Mouse (Mus musculus) MEL (cell line): Measurements from ENCODE around the gene Gmpr. TPM values are rescaled to one million over a fixed set of nuclear protein-coding genes. Genes with fewer than 3 reads are reported as not detected.

Experiments used
- DNase-seq: peaks from one replicate; pipeline ENCODE4 v3.0.0; 2011; ENCODE audit warnings: low read depth, low spot score
- H3K27ac ChIP-seq: 2 replicates; pipeline ENCODE4 v1.5.1; 2012; ENCODE audit warnings: low read depth, mild to moderate bottlenecking, control low read depth, low read length, moderate library complexity; ENCODE audit not compliant: control insufficient read depth
- H3K27me3 ChIP-seq, 2 experiments: fragments of 150-350 bp in 1 of 2; sonication (generic) in 1 of 2; 2 replicates each; pipeline ENCODE4 v1.6.1; 2012; ENCODE audit warnings: low read length in 2 of 2, mild to moderate bottlenecking in 2 of 2, improper control_type of control experiment in 1 of 2, moderate library complexity in 1 of 2; ENCODE audit not compliant: insufficient read depth in 2 of 2, control insufficient read depth in 1 of 2
- H3K36me3 ChIP-seq, 2 experiments: 2 replicates each; pipeline ENCODE4 v1.6.1; 2012 to 2014; ENCODE audit warnings: low read length in 2 of 2, improper control_type of control experiment in 1 of 2, inconsistent platforms in 1 of 2, mild to moderate bottlenecking in 1 of 2; ENCODE audit not compliant: insufficient read depth in 2 of 2, control insufficient read depth in 1 of 2
- H3K4me1 ChIP-seq, 2 experiments: fragments of 150-350 bp in 1 of 2; sonication (generic) in 1 of 2; 2 replicates each; pipeline ENCODE4 v1.6.1; 2012; ENCODE audit warnings: low read length in 2 of 2, improper control_type of control experiment in 1 of 2, mild to moderate bottlenecking in 1 of 2; ENCODE audit not compliant: insufficient read depth in 2 of 2, control insufficient read depth in 1 of 2
- H3K4me3 ChIP-seq, 2 experiments: fragments of 150-350 bp in 1 of 2; sonication (generic) in 1 of 2; 2 replicates each; pipeline ENCODE4 v1.5.1; 2012; ENCODE audit warnings: low read depth in 2 of 2, low read length in 2 of 2, mild to moderate bottlenecking in 2 of 2, moderate library complexity in 2 of 2, control low read depth in 1 of 2, improper control_type of control experiment in 1 of 2; ENCODE audit not compliant: control insufficient read depth in 1 of 2, insufficient read depth in 1 of 2
- H3K79me2 ChIP-seq: 2 replicates; pipeline ENCODE4 v1.6.1; 2012; ENCODE audit warnings: mild to moderate bottlenecking, low read length, moderate library complexity; ENCODE audit not compliant: control insufficient read depth, poor library complexity, insufficient read depth
- H3K9ac ChIP-seq: 2 replicates; pipeline ENCODE4 v1.6.1; 2012; ENCODE audit warnings: low read depth, mild to moderate bottlenecking, control low read depth, low read length, moderate library complexity; ENCODE audit not compliant: control insufficient read depth, poor library complexity, severe bottlenecking
- H3K9me3 ChIP-seq: fragments of 150-350 bp; sonication (generic); replicated peaks from 2 replicates; pipeline ENCODE4 v1.6.1; 2012; ENCODE audit warnings: mild to moderate bottlenecking, low read length, improper control_type of control experiment, moderate library complexity; ENCODE audit not compliant: insufficient read depth
- CHD1 ChIP-seq: IDR thresholded peaks from 2 replicates; pipeline ENCODE4 v1.6.1; 2012; ENCODE audit warnings: low read depth, mild to moderate bottlenecking, inconsistent platforms, low read length, improper control_type of control experiment
- CHD2 ChIP-seq: IDR thresholded peaks from 2 replicates; pipeline ENCODE4 v1.6.1; 2011; ENCODE audit warnings: low read length, improper control_type of control experiment
- E2F4 ChIP-seq: IDR thresholded peaks from 2 replicates; pipeline ENCODE4 v1.6.1; 2011; ENCODE audit warnings: low read depth, low read length, improper control_type of control experiment, borderline replicate concordance
- ETS1 ChIP-seq: IDR thresholded peaks from 2 replicates; pipeline ENCODE4 v1.6.1; 2012; ENCODE audit warnings: low read depth, mild to moderate bottlenecking, inconsistent platforms, low read length, improper control_type of control experiment, moderate library complexity
- HCFC1 ChIP-seq: IDR thresholded peaks from 2 replicates; pipeline ENCODE4 v1.6.1; 2012; ENCODE audit warnings: low read depth, mild to moderate bottlenecking, inconsistent platforms, low read length, improper control_type of control experiment, moderate library complexity
- KAT2A ChIP-seq: conservative IDR thresholded peaks from 2 replicates; pipeline ENCODE4 v1.6.1; 2012; ENCODE audit warnings: low read depth, low read length, improper control_type of control experiment, inconsistent platforms
- MAFK ChIP-seq: IDR thresholded peaks from 2 replicates; pipeline ENCODE4 v1.6.1; 2011; ENCODE audit warnings: low read depth, mild to moderate bottlenecking, low read length, improper control_type of control experiment, borderline replicate concordance
- MAX ChIP-seq: IDR thresholded peaks from 2 replicates; pipeline ENCODE4 v1.6.1; 2011; ENCODE audit warnings: low read length, improper control_type of control experiment
- MXI1 ChIP-seq: IDR thresholded peaks from 2 replicates; pipeline ENCODE4 v1.6.1; 2011; ENCODE audit warnings: mild to moderate bottlenecking, low read depth, low read length, improper control_type of control experiment
- MYB ChIP-seq: IDR thresholded peaks from 2 replicates; pipeline ENCODE4 v1.6.1; 2011; ENCODE audit warnings: mild to moderate bottlenecking, low read depth, low read length, improper control_type of control experiment
- MYC ChIP-seq: IDR thresholded peaks from 2 replicates; pipeline ENCODE4 v1.6.1; 2011; ENCODE audit warnings: low read depth, mild to moderate bottlenecking, low read length, improper control_type of control experiment, moderate library complexity
- NRF1 ChIP-seq: IDR thresholded peaks from 2 replicates; pipeline ENCODE4 v1.6.1; 2014; ENCODE audit warnings: low read depth, mild to moderate bottlenecking, inconsistent platforms, low read length, improper control_type of control experiment, moderate library complexity; ENCODE audit not compliant: poor library complexity, insufficient read depth, severe bottlenecking
- POLR2A ChIP-seq, 2 experiments: IDR thresholded peaks; 2 replicates each; pipeline ENCODE4 v1.6.1; 2011 to 2012; ENCODE audit warnings: low read length in 2 of 2, mild to moderate bottlenecking in 2 of 2, control low read depth in 1 of 2, improper control_type of control experiment in 1 of 2, low read depth in 1 of 2, moderate library complexity in 1 of 2; ENCODE audit not compliant: control insufficient read depth in 1 of 2, insufficient read depth in 1 of 2, poor library complexity in 1 of 2
- POLR2AphosphoS2 ChIP-seq: IDR thresholded peaks from 2 replicates; pipeline ENCODE4 v1.6.1; 2011; ENCODE audit warnings: low read length, improper control_type of control experiment
- RAD21 ChIP-seq: IDR thresholded peaks from 2 replicates; pipeline ENCODE4 v1.6.1; 2011; ENCODE audit warnings: mild to moderate bottlenecking, low read depth, low read length, improper control_type of control experiment
- RCOR1 ChIP-seq: IDR thresholded peaks from 2 replicates; pipeline ENCODE4 v1.6.1; 2012; ENCODE audit warnings: low read depth, mild to moderate bottlenecking, inconsistent platforms, low read length, improper control_type of control experiment
- SMC3 ChIP-seq: IDR thresholded peaks from 2 replicates; pipeline ENCODE4 v1.6.1; 2011; ENCODE audit warnings: low read depth, low read length, improper control_type of control experiment
- TAL1 ChIP-seq: IDR thresholded peaks from 2 replicates; pipeline ENCODE4 v1.6.1; 2012; ENCODE audit warnings: mild to moderate bottlenecking, inconsistent platforms, low read length, moderate library complexity, mixed read lengths
- TBP ChIP-seq: IDR thresholded peaks from 2 replicates; pipeline ENCODE4 v1.8.0; 2011; ENCODE audit warnings: low read depth, low read length, improper control_type of control experiment
- TCF12 ChIP-seq: IDR thresholded peaks from 2 replicates; pipeline ENCODE4 v1.6.1; 2014; ENCODE audit warnings: low read depth, mild to moderate bottlenecking, inconsistent platforms, low read length, improper control_type of control experiment, moderate library complexity
- UBTF ChIP-seq: IDR thresholded peaks from 2 replicates; pipeline ENCODE4 v1.6.1; 2012; ENCODE audit warnings: low read depth, mild to moderate bottlenecking, inconsistent platforms, low read length, improper control_type of control experiment, moderate library complexity, borderline replicate concordance; ENCODE audit not compliant: insufficient read depth
- USF1 ChIP-seq: IDR thresholded peaks from 2 replicates; pipeline ENCODE4 v1.6.1; 2014; ENCODE audit warnings: low read depth, mild to moderate bottlenecking, inconsistent platforms, low read length, improper control_type of control experiment, moderate library complexity
- USF2 ChIP-seq, 2 experiments: IDR thresholded peaks; 2 replicates each; pipeline ENCODE4 v1.6.1; 2011 to 2012; ENCODE audit warnings: improper control_type of control experiment in 2 of 2, low read length in 2 of 2, borderline replicate concordance in 1 of 2, inconsistent platforms in 1 of 2, low read depth in 1 of 2, mild to moderate bottlenecking in 1 of 2; ENCODE audit not compliant: insufficient read depth in 1 of 2
- ZC3H11A ChIP-seq: IDR thresholded peaks from 2 replicates; pipeline ENCODE4 v1.6.1; 2012; ENCODE audit warnings: low read depth, mild to moderate bottlenecking, inconsistent platforms, low read length, improper control_type of control experiment
- ZKSCAN1 ChIP-seq: IDR thresholded peaks from 2 replicates; pipeline ENCODE4 v1.6.1; 2012; ENCODE audit warnings: low read depth, mild to moderate bottlenecking, inconsistent platforms, low read length, improper control_type of control experiment, moderate library complexity
- ZNF384 ChIP-seq: IDR thresholded peaks from 2 replicates; pipeline ENCODE4 v1.6.1; 2012; ENCODE audit warnings: low read depth, mild to moderate bottlenecking, inconsistent platforms, low read length, improper control_type of control experiment
- polyA plus RNA-seq, 2 experiments: library from polyadenylated mRNA; stranded (reverse) in 1 of 2; unstranded in 1 of 2; fragments of >175 nt in 1 of 2; fragments of >200 nt in 1 of 2; gene quantifications; 2 replicates each; pipeline versions ENCODE4 v1.2.1 to v1.2.4; 2012; ENCODE audit warnings: low replicate concordance in 2 of 2, low read depth in 1 of 2; ENCODE audit not compliant: insufficient read length in 2 of 2, insufficient read depth in 1 of 2, missing spikeins in 1 of 2
- total RNA-seq: library from RNA; depleted of rRNA; stranded (reverse); fragments of 300-350 nt; gene quantifications from 2 replicates; pipeline ENCODE4 v1.2.3, GENCODE M21; 2012

Gene Gmpr
- total and polyA plus RNA-seq, 3 experiments: 64.2 to 130 TPM; not detected in 1

DNA sequence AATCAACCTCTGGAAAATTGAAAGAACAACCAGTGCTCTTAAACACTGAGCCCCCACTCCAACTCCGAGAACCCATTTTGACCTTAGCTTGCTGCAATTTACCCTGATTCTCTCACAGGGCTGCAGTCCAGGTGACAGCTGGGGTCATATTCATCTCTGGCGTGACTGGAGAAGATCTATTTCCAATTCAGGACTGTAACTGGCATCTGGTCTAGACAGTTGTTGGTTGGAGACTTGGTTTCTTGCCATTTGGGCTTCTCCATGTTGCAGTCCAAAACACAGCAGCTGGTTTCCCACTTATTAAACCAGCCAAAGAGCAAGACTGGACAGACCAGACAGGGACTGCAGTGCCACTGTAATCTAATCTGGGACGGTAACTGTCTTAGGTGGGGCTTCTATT, 47.1 kb upstream of the Gmpr start:
- Histone ChIP-seq H3K27me3 (no peaks in the 10 kb centered on the region), H3K36me3 (peaks cover 0 to 5% of the 10 kb centered on the region in 2 experiments; a peak in 2 of 4 replicates), H3K9me3 (no peaks in the 10 kb centered on the region), H3K4me3 (no peak overlapping the region), H3K79me2 (no peaks in the 10 kb centered on the region), H3K9ac (no peak overlapping the region), H3K4me1 (peaks cover 0 to 8% of the 10 kb centered on the region in 2 experiments; a peak in 3 of 4 replicates), H3K27ac (no peak overlapping the region)
- TF ChIP-seq HCFC1: no peak
- no peak for TF ChIP-seq TCF12
- no peak for TF ChIP-seq CHD2
- TF ChIP-seq ZC3H11A: no peak
- no peak for TF ChIP-seq USF1
- TF ChIP-seq MAFK: no peak
- no peak for TF ChIP-seq MYC
- TF ChIP-seq UBTF: no peak
- TF ChIP-seq ZKSCAN1: no peak
- no peak for TF ChIP-seq POLR2AphosphoS2
- no peak for TF ChIP-seq E2F4
- no peak for TF ChIP-seq CHD1
- TF ChIP-seq TAL1: no peak
- no peak for TF ChIP-seq MXI1
- TF ChIP-seq KAT2A: no peak
- TF ChIP-seq SMC3: no peak
- TF ChIP-seq MAX: no peak
- no peak for DNase-seq

DNA sequence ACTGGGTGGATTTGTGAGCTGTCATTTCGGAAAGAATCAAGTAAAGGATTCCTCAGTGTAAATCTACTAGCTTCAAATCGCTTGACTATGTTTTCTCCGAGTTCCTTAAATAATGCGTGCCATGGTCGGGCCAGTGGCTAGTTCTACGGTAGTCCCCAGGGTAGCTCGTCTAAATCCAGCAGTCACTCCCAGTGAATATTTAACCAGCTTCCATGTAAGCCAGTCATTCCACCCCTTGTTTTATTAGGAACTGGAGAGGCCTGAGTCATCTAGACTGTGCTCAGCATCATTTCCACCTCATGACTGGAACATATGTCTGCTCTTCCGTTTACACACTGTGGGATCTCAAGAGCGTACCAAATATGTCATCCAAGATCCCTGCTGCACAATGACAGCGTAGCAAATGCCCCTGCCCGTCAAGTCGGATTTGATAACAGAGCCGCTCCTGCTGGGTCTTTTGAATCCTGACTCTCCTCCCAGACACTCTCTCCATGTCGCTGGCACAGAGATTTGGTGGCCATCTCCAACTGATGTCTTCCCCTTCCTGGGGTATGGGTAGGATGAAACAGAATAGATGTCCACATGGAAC, 45.8 kb upstream of the Gmpr start:
- TF ChIP-seq NRF1: no peak
- no peak for TF ChIP-seq ETS1
- no peak for TF ChIP-seq MYC
- no peak for TF ChIP-seq RCOR1
- TF ChIP-seq HCFC1: no peak
- TF ChIP-seq MYB: no peak
- no peak for TF ChIP-seq CHD1
- TF ChIP-seq USF2 (IDR thresholded peaks at IDR 0.05; ENCODE audit: borderline replicate concordance in 1 of 2, insufficient read depth in 1 of 2, low read depth in 1 of 2, low read length in 2 of 2): no peak
- TF ChIP-seq ZNF384: no peak
- no peak for TF ChIP-seq POLR2A (IDR thresholded peaks at IDR 0.05; ENCODE audit: control insufficient read depth in 1 of 2, insufficient read depth in 1 of 2, low read depth in 1 of 2, low read length in 2 of 2, poor library complexity in 1 of 2)
- TF ChIP-seq TBP: no peak
- TF ChIP-seq RAD21: no peak
- no peak for TF ChIP-seq ZC3H11A
- no peak for TF ChIP-seq E2F4
- TF ChIP-seq, all 39 proteins: peak for 0
- H3K9ac ChIP-seq: no peak overlapping the region

More for the DNA sequence above, 45.8 kb upstream of the Gmpr start:
- H3K27me3 ChIP-seq: no peaks in the 10 kb centered on the region
- no peak for DNase-seq
- H3K9me3 ChIP-seq: no peaks in the 10 kb centered on the region
- no peaks in the 10 kb centered on the region for H3K79me2 ChIP-seq
- H3K27ac ChIP-seq: no peak overlapping the region
- no peak overlapping the region for H3K4me3 ChIP-seq
- no peaks in the 10 kb centered on the region for H3K36me3 ChIP-seq
- H3K4me1 ChIP-seq: no peaks in the 10 kb centered on the region
